Mouse (Mus musculus) central nervous system, embryonic 14 days (tissue): ENCODE results near the gene Mmp28. TPM values are rescaled to one million over a fixed set of nuclear protein-coding genes. Genes with fewer than 3 reads are reported as not detected.

Experiments
- polyA plus RNA-seq: library from polyadenylated mRNA; depleted of rRNA; stranded (reverse); fragments of >200 nt; gene quantifications from 2 replicates; pipeline ENCODE4 v1.2.3, GENCODE M21; 2012; rRNA removed

Gene Mmp28
- polyA plus RNA-seq, result 5.2 and 5.4 TPM in 2 replicates

DNA sequence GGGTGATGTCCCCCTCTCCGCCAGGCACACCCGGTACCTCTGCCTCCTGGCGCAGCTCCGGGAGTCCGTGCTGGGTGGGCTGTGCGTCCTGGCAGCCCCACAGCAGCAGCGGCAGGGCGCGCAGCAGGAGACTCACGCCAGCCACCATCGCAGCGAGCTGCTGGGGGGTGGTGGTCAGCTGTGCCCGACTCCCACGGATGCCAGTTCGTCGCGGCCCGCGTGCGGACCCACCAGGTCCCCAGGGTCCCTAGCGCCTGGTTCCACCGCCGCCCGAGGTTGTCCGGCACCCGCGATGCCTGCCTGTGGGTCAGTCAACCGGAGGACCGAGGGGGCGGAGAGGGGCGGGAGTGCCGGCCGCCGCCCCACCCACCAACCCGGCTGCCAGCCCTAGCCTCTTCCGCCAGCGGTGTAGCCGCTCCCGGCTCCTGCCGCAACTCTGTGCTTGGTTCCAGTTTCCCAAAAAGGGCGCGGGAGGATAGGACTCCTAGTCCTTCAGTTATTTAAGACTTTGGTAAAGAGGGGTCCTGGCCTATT is at the start of gene Mmp28:
Gene Mmp28, minus strand, starts transcription at position 361 of the 534 bp plus-strand sequence.

DNA sequence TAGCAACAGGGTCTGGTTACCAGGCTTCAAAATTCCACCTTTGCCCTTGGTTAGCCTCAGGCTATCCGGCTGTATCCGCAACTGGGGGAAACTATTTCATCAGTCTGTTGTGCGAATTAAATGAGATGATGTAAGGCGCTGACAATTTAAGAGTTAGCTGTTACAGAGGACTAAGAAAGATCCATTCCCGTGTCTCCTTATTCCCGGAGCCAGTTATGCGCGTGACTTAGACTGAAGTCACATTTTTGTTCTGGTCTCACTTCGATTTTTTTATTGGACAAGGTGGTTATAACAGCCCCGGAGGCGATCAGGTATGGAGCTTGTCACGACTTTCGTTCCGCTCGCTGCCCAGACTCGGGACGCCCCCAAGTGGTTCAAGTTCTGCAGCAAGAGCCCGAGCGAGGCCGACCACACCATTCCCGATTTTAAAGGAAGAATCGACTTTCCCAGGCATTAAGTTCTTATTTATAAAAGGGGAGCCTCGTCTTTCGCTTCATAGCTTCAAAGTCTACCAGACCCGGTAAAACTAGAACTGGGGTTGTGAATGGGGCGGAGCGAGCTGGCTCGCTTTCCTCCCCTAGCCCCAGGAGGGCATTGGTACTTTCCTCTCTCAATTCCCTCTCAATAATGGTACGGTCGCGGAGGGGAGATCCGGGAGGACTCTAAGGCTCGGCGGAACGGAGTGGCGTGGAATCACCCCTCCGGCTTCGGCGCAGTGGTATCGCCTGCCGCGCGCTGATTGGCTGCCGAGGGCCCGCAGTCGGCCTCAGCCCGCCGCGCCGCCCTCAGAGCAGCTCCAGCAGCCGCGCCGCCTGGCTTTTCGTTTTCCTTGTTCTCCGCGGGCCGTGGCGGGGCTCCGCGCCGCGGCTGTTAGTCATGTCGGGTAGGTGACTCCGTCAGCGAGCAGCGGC is 9.7 kb upstream of the Mmp28 start, which contains the start of gene Taf15:
Gene Taf15, plus strand, starts transcription at position 763 of the 911 bp plus-strand sequence.

DNA sequence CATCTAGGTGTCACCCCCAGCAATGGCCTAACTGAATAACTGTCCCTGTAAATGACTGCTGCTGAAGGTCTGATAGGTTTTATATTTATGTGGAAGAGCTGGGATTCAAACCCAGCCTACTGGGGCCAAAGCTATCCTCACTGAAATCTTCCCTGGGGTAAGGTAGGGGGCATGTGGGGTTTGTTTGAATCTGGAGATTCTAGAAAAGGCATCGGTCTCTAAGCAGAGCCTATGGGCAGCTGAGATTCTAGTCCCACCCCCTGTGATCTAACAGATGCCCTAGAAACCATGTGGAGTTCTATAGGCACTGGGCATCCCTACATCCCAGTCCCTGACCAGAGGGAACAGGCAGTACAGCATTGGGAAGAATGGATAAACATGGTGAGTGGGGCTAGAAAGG is 25.5 kb downstream of the Mmp28 start, which contains the start of gene 1700020L24Rik:
Gene 1700020L24Rik, plus strand, starts transcription at position 301 of the 400 bp plus-strand sequence.

GRCm38 (mm10) chr11:83429355-83429754 is 33.5 kb downstream of the Mmp28 start, which contains the start of gene Gas2l2:
Gas2l2 (minus strand) TSS chr11:83429455.

DNA sequence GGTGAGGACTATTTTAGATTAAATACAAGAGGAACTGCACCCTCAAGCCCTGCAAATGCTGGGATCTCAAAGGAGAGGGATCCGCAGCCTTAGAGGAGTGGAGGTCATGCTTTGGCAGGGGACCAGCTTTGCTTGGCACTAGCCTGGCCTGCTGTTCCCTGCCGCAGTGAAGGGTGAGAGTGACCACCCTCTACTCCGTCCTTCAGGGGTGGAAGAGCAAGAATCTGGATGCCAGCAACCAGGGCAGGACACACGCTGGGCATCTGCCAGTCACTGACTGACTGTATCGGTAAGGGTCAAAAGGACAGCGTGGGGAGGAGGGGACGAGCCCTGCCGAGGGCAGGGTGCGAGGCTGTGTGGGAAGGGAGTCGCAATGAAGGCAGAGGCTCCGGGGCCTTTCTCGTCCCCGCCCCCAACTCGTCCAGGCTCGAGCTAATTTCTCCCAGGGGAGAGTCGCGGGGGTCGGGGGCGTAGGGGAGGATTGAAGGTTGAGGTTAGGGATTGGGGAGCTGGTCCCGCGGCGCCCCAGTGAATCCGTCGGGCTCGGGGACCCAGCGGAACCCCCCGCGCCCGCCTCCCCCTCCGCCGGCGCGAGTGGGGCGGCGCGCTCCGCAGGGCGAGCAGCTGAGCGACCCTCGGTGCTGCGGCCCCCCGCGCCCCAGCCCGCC is 53.6 kb downstream of the Mmp28 start, which contains the start of gene Rasl10b:
Gene Rasl10b, plus strand, starts transcription at position 51 of the 668 bp plus-strand sequence.

Other genes with a start within 250 kb of the Mmp28 start
- 0.04 and 0.06 TPM in 2 replicates for gene Slfn14, start 176.3 kb downstream of the Mmp28 start, polyA plus RNA-seq
- gene Ap2b1, start 164.0 kb downstream of the Mmp28 start, polyA plus RNA-seq, result 91.3 and 95.0 TPM in 2 replicates
- gene Pex12, start 160.5 kb downstream of the Mmp28 start, polyA plus RNA-seq, result 13.1 and 15.2 TPM in 2 replicates
- gene Rasl10b, start 53.9 kb downstream of the Mmp28 start, polyA plus RNA-seq, result 43.2 and 47.1 TPM in 2 replicates
- gene Gas2l2, start 33.6 kb downstream of the Mmp28 start, polyA plus RNA-seq, result 0.29 and 0.37 TPM in 2 replicates
- gene 1700020L24Rik, start 25.4 kb downstream of the Mmp28 start, polyA plus RNA-seq, result 0.41 and 0.44 TPM in 2 replicates
- gene Taf15, start 10.0 kb upstream of the Mmp28 start, polyA plus RNA-seq, result 109 and 120 TPM in 2 replicates
- gene Heatr9, start 59.1 kb upstream of the Mmp28 start, polyA plus RNA-seq, result not detected in 2 replicates
- gene Ccl5, start 67.4 kb upstream of the Mmp28 start, polyA plus RNA-seq, result 0.65 and 2.0 TPM in 2 replicates
- gene Ccl9, start 115.6 kb upstream of the Mmp28 start, polyA plus RNA-seq, result 2.4 and 4.1 TPM in 2 replicates
- gene Ccl6, start 130.0 kb upstream of the Mmp28 start, polyA plus RNA-seq, result 1.4 and 2.4 TPM in 2 replicates
- not detected in 2 replicates for gene Rpl9-ps1, start 182.6 kb upstream of the Mmp28 start, polyA plus RNA-seq
- gene Ccl3, start 186.3 kb upstream of the Mmp28 start, polyA plus RNA-seq, result 6.2 and 7.1 TPM in 2 replicates
- gene Ccl4, start 199.5 kb upstream of the Mmp28 start, polyA plus RNA-seq, result 4.9 and 7.8 TPM in 2 replicates
- gene Wfdc17, start 240.9 kb upstream of the Mmp28 start, polyA plus RNA-seq, result 0.44 and 0.90 TPM in 2 replicates
- 0.35 TPM in 1 of 2 replicates, not detected in the other for gene Wfdc18, start 245.9 kb upstream of the Mmp28 start, polyA plus RNA-seq